In the genomic region with DNA sequence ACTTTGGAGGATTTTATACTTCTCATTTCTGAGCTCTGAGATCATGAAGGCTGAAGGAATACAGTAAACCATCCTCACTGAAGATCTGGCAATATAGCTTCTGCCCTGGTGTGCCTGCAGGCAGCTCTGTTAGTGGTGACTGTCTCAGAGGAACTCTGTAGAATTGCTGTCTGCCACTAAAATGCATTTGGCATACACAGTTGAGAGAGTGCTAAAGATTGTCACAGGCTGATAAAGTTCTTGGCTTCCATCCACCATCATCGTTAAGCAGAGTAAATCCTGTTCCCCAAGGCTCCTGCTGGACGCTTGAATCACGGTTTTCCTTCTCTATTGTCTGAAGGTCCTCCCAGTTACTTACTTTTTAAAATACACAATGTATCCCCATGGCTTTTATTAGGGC, we compare ENCODE assay signal across 18 mouse cellular contexts. TPM values are rescaled to one million over a fixed set of nuclear protein-coding genes. Genes with fewer than 3 reads are reported as not detected.
A peak's percentile ranks its signal among the peaks of the same experiment; 100 is the strongest.
DNase-seq lines count a peak whose midpoint lies in the region; ATAC-seq and TF ChIP-seq lines count a peak whose summit lies in the region.
"Had no signal": no experiment of that assay in that cellular context is flagged by ENCODE, and none has a peak within 500 bp of the region (broad histone marks: within the 10 kb centered on the region; RNA-seq: fewer than 3 reads in every experiment).

No protein-coding gene starts in this region.

- TF ChIP-seq RAD21 in MEL (IDR thresholded peaks at IDR 0.05; ENCODE audit: low read depth, low read length), result no peak

- no peak for TF ChIP-seq EP300 in MEL (IDR thresholded peaks at IDR 0.05; ENCODE audit: low read depth in 1 of 2, low read length in 2 of 2)

- no peak overlapping the region for H3K4me2 ChIP-seq in midbrain, embryonic 16.5 days (ENCODE audit: low read length)
- H3K4me2 ChIP-seq: embryonic facial prominence, embryonic 13.5 days; heart, embryonic 11.5 days; hindbrain, embryonic 14.5 days; neural tube, embryonic 12.5 days had no signal

- H3K27me3 ChIP-seq in kidney, adult 2 months (replicated peaks; ENCODE audit: control insufficient read depth, insufficient read depth, low read length), result no peaks in the 10 kb centered on the region
- no peaks in the 10 kb centered on the region for H3K27me3 ChIP-seq in MEL (ENCODE audit: control insufficient read depth in 1 of 2, insufficient read depth in 2 of 2, low read length in 2 of 2)
- H3K27me3 ChIP-seq in midbrain, embryonic 16.5 days (ENCODE audit: control insufficient read depth, insufficient read depth, low read depth, low read length), result no peaks in the 10 kb centered on the region
- H3K27me3 ChIP-seq: neural tube, embryonic 12.5 days had no signal

- no peak overlapping the region for H3K27ac ChIP-seq in kidney, adult 2 months (ENCODE audit: insufficient read depth, low read depth, low read length)
- no peak overlapping the region for H3K27ac ChIP-seq in MEL (ENCODE audit: control insufficient read depth, low read depth, low read length)
- no peak overlapping the region for H3K27ac ChIP-seq in midbrain, embryonic 16.5 days (ENCODE audit: low read length)
- H3K27ac ChIP-seq: embryonic facial prominence, embryonic 13.5 days; forebrain, embryonic 10.5 days; hindbrain, embryonic 14.5 days; neural tube, embryonic 12.5 days had no signal

- no peak for ATAC-seq in midbrain, embryonic 16.5 days
- ATAC-seq: activated CD4-positive, CD25-positive, alpha-beta regulatory T cell, adult 4 months; intestine, embryonic 16.5 days had no signal

- no peaks in the 10 kb centered on the region for H3K4me1 ChIP-seq in kidney, adult 2 months (ENCODE audit: control insufficient read depth, insufficient read depth, low read length)
- H3K4me1 ChIP-seq in MEL (ENCODE audit: control insufficient read depth in 1 of 2, insufficient read depth in 2 of 2, low read length in 2 of 2), result no peaks in the 10 kb centered on the region; a peak in 1 of 4 replicates
- no peaks in the 10 kb centered on the region for H3K4me1 ChIP-seq in midbrain, embryonic 16.5 days (ENCODE audit: control insufficient read depth, insufficient read depth, low read length)
- H3K4me1 ChIP-seq: embryonic facial prominence, embryonic 13.5 days; forebrain, embryonic 10.5 days; neural tube, embryonic 12.5 days had no signal

- no peak overlapping the region for H3K4me3 ChIP-seq in kidney, adult 2 months (ENCODE audit: insufficient read depth, low read depth, low read length)
- H3K4me3 ChIP-seq in MEL (ENCODE audit: control insufficient read depth in 1 of 2, insufficient read depth in 1 of 2, low read depth in 2 of 2, low read length in 2 of 2), result no peak overlapping the region
- H3K4me3 ChIP-seq in midbrain, embryonic 16.5 days (ENCODE audit: low read depth, low read length), result no peak overlapping the region
- H3K4me3 ChIP-seq: embryonic facial prominence, embryonic 13.5 days; forebrain, embryonic 10.5 days; neural tube, embryonic 12.5 days had no signal

- H3K9ac ChIP-seq in MEL (ENCODE audit: control insufficient read depth, low read depth, low read length, poor library complexity, severe bottlenecking), result no peak overlapping the region
- no peak overlapping the region for H3K9ac ChIP-seq in midbrain, embryonic 16.5 days (ENCODE audit: low read depth, low read length)
- H3K9ac ChIP-seq: embryonic facial prominence, embryonic 13.5 days; hindbrain, embryonic 14.5 days; liver, postnatal 0 days; neural tube, embryonic 12.5 days had no signal

- no peaks in the 10 kb centered on the region for H3K9me3 ChIP-seq in MEL (replicated peaks; ENCODE audit: insufficient read depth, low read length)
- no peaks in the 10 kb centered on the region for H3K9me3 ChIP-seq in midbrain, embryonic 16.5 days (replicated peaks; ENCODE audit: control insufficient read depth, low read length, poor library complexity, severe bottlenecking)
- H3K9me3 ChIP-seq: embryonic facial prominence, embryonic 13.5 days; forebrain, embryonic 10.5 days; neural tube, embryonic 12.5 days had no signal

- peak; percentile 4 for DNase-seq in kidney, adult 2 months
- DNase-seq in kidney, adult 8-10 months, result no peak
- DNase-seq in 3T3-L1 (ENCODE audit: low read depth, low spot score) (peak; percentile 58), MEL (ENCODE audit: low read depth, low spot score) (peak; percentile 41)
- DNase-seq in fat pad, adult 2 months (ENCODE audit: extremely low read depth, low read depth, low spot score), result peak; percentile 49
- no peak for DNase-seq in layer of hippocampus, postnatal 10 days (ENCODE audit: low spot score in 2 of 2)
- DNase-seq: cerebellum, adult 8-10 months; gastrocnemius, postnatal 36 days; heart, postnatal 14 days; liver, postnatal 0 days had no signal

- TF ChIP-seq POLR2A in kidney, adult 2 months (IDR thresholded peaks at IDR 0.05; ENCODE audit: low read depth, low read length), result no peak
- TF ChIP-seq POLR2A in MEL (IDR thresholded peaks at IDR 0.05; ENCODE audit: control insufficient read depth in 1 of 2, insufficient read depth in 1 of 2, low read depth in 1 of 2, low read length in 2 of 2, poor library complexity in 1 of 2), result no peak

- no peaks in the 10 kb centered on the region for H3K36me3 ChIP-seq in kidney, adult 2 months (ENCODE audit: control insufficient read depth, insufficient read depth, low read length)
- H3K36me3 ChIP-seq in MEL (ENCODE audit: control insufficient read depth in 1 of 2, insufficient read depth in 2 of 2, low read length in 2 of 2), result peaks cover 0 to 2% of the 10 kb centered on the region in 2 experiments; a peak in 3 of 4 replicates
- no peaks in the 10 kb centered on the region for H3K36me3 ChIP-seq in midbrain, embryonic 16.5 days (ENCODE audit: control insufficient read depth, insufficient read depth, low read length)
- H3K36me3 ChIP-seq: neural tube, embryonic 12.5 days had no signal

- TF ChIP-seq CTCF in kidney, adult 2 months (conservative IDR thresholded peaks at IDR 0.05; ENCODE audit: insufficient read depth, insufficient read length, low read depth, low read length), result no peak
- no peak for TF ChIP-seq CTCF in MEL (IDR thresholded peaks at IDR 0.05 in 2 of 3, conservative IDR thresholded peaks at IDR 0.05 in 1 of 3; ENCODE audit: control insufficient read depth in 1 of 3, insufficient read depth in 1 of 3, low read depth in 2 of 3, low read length in 3 of 3, poor library complexity in 1 of 3, severe bottlenecking in 1 of 3)

- 41% methylated on average over 3 of the region's 3 CpGs for WGBS in kidney, adult 2 months
- 59% methylated on average over 3 of the region's 3 CpGs for WGBS in midbrain, embryonic 16.5 days

- no peaks in the 10 kb centered on the region for H3K79me2 ChIP-seq in MEL (ENCODE audit: control insufficient read depth, insufficient read depth, low read length, poor library complexity)

TF ChIP-seq in MEL, 35 proteins besides CTCF, POLR2A, EP300 and RAD21:
- TF ChIP-seq POLR2AphosphoS2 (IDR thresholded peaks at IDR 0.05; ENCODE audit: low read length) (no peak), MAFK (IDR thresholded peaks at IDR 0.05; ENCODE audit: borderline replicate concordance, low read depth, low read length) (no peak), JUND (IDR thresholded peaks at IDR 0.05; ENCODE audit: low read depth, low read length) (no peak), KAT2A (conservative IDR thresholded peaks at IDR 0.05; ENCODE audit: low read depth, low read length) (no peak), RCOR1 (IDR thresholded peaks at IDR 0.05; ENCODE audit: low read depth, low read length) (no peak), GATA1 (IDR thresholded peaks at IDR 0.05; ENCODE audit: low read depth, low read length) (0 out of 2 replicates have a peak, but pooled peaks have one; percentile 43), HCFC1 (IDR thresholded peaks at IDR 0.05; ENCODE audit: low read depth, low read length) (no peak)

RNA-seq across cellular contexts. Expression of gene Gdpd2, which starts 43.1 kb away (rescaled TPM):
- polyA plus RNA-seq in kidney, adult 2 months (2012; rRNA removed), result 1.1 and 1.3 TPM in 2 replicates
- not detected in 2 replicates for total RNA-seq in MEL (2012; rRNA removed)
- polyA plus RNA-seq in MEL (2012; ENCODE audit: insufficient read depth in 1 of 2, insufficient read length in 2 of 2, low read depth in 1 of 2, low replicate concordance in 2 of 2, missing spikeins in 1 of 2), result not detected
- 41.6 and 54.6 TPM in 2 replicates for polyA plus RNA-seq in midbrain, embryonic 16.5 days (2015; fragmentation: Nextera tagmentation; extraction: Ambion mirVana)
- 10 to 100 TPM; 20.0 to 20.9 TPM for total RNA-seq in layer of hippocampus, postnatal 10 days (2021)
- total RNA-seq: gastrocnemius, postnatal 36 days had no signal
- polyA plus RNA-seq: activated CD4-positive, CD25-positive, alpha-beta regulatory T cell, adult 4 months; liver, postnatal 0 days had no signal

Comparison
In these comparisons a context has a peak if more than half of its experiments do, and no peak if none do; other contexts are left out.
1. DNase-seq: peak in kidney, adult 2 months (single experiment), 3T3-L1 (single experiment), MEL (single experiment) and fat pad, adult 2 months (single experiment); none in kidney, adult 8-10 months (0 of 2) and layer of hippocampus, postnatal 10 days (0 of 2).
2. RNA of gene Gdpd2, which starts 43.1 kb away (polyA plus RNA-seq): 41.6 to 54.6 TPM in midbrain, embryonic 16.5 days; 1.1 to 1.3 TPM in kidney, adult 2 months and not detected in MEL; every median in the first group is over 10 times any median in the second.